Mouse (Mus musculus) stomach, embryonic 15.5 days (tissue): ENCODE results near the gene Vps41. TPM values are rescaled to one million over a fixed set of nuclear protein-coding genes. Genes with fewer than 3 reads are reported as not detected.

Experiments used
- ATAC-seq: fragments of 200-750 bp; cut with Nextera tagmentation; 2 replicates; pipeline ENCODE4 v1.8.0; 2017; ENCODE audit warnings: low read depth, moderate number of reproducible peaks, moderate TSS enrichment; ENCODE audit not compliant: insufficient read depth, low FRiP score
- H3K27ac ChIP-seq: fragments of 300-500 bp; sonication (generic); 2 replicates; pipeline ENCODE4 v1.5.1; 2015; ENCODE audit warnings: mild to moderate bottlenecking, inconsistent platforms
- H3K27me3 ChIP-seq: fragments of 300-500 bp; sonication (generic); replicated peaks from 2 replicates; pipeline ENCODE4 v1.6.1; 2015; ENCODE audit warnings: inconsistent platforms
- H3K36me3 ChIP-seq: fragments of 300-500 bp; sonication (generic); 2 replicates; pipeline ENCODE4 v1.6.1; 2015; ENCODE audit warnings: inconsistent platforms
- H3K4me1 ChIP-seq: fragments of 300-500 bp; sonication (generic); 2 replicates; pipeline ENCODE4 v1.6.1; 2015; ENCODE audit warnings: inconsistent platforms
- H3K4me2 ChIP-seq: fragments of 300-500 bp; sonication (generic); 2 replicates; pipeline ENCODE4 v1.6.1; 2015; ENCODE audit warnings: mild to moderate bottlenecking, inconsistent platforms
- H3K4me3 ChIP-seq: fragments of 300-500 bp; sonication (generic); replicated peaks from 2 replicates; pipeline ENCODE4 v1.5.1; 2015; ENCODE audit warnings: inconsistent platforms
- H3K9ac ChIP-seq: fragments of 300-500 bp; sonication (generic); 2 replicates; pipeline ENCODE4 v1.6.1; 2015; ENCODE audit warnings: inconsistent platforms
- H3K9me3 ChIP-seq: fragments of 300-500 bp; sonication (generic); 2 replicates; pipeline ENCODE4 v1.6.1; 2016; ENCODE audit warnings: inconsistent platforms
- WGBS: fragments of 180-500 bp; shearing (Covaris S2); methylation state at CpG from one replicate; pipeline ENCODE4 v1.1.7; 2015; 5-methylcytosine and 5-hydroxymethylcytosine counted together
- polyA plus RNA-seq: library from polyadenylated mRNA; unstranded; fragments of >200 nt; fragmentation: Nextera tagmentation; extraction: Ambion mirVana; gene quantifications from 2 replicates; pipeline ENCODE4 v1.2.1, GENCODE M21; 2015

Gene Vps41
- polyA plus RNA-seq, 1 experiment from 2014 or later = 54.0 TPM

GRCm38 (mm10) chr13:18903623-18904022 is 186.5 kb downstream of the Vps41 start:
- no peak for ATAC-seq
- H3K27me3 ChIP-seq = no peaks in the 10 kb centered on the region
- no peaks in the 10 kb centered on the region for H3K4me1 ChIP-seq
- WGBS = 79% methylated on average over 6 of the region's 6 CpGs
- no peaks in the 10 kb centered on the region for H3K9me3 ChIP-seq
- H3K27ac ChIP-seq = no peak overlapping the region
- no peak overlapping the region for H3K9ac ChIP-seq
- no peaks in the 10 kb centered on the region for H3K36me3 ChIP-seq
- H3K4me2 ChIP-seq = no peak overlapping the region
- no peak overlapping the region for H3K4me3 ChIP-seq

DNA sequence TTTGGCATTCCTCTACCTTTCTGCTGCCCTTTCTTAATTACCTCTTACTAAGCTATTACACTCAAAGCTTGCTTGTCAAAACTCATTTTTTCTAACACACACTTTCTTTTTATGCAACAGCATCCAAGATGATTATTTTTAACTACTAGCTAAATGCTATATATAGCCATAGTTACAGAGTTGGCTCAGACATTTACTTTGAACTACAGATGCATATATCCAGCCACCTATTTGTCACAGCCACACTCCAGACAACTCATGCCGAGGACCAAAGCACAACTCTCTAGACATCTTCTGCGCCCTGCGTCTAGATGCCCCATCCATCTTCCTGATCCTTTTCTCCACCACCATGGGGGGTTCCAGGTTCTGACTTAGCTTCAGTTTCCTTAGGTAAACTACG is 197.7 kb downstream of the Vps41 start:
- H3K4me3 ChIP-seq = no peak overlapping the region
- 75% methylated on average over 4 of the region's 4 CpGs for WGBS
- H3K4me2 ChIP-seq = no peak overlapping the region
- H3K4me1 ChIP-seq = no peaks in the 10 kb centered on the region
- no peaks in the 10 kb centered on the region for H3K27me3 ChIP-seq
- no peak for ATAC-seq
- H3K27ac ChIP-seq = no peak overlapping the region
- no peaks in the 10 kb centered on the region for H3K36me3 ChIP-seq
- H3K9ac ChIP-seq = no peak overlapping the region
- H3K9me3 ChIP-seq = no peaks in the 10 kb centered on the region

Other genes with a start within 250 kb of the Vps41 start
- 1.7 and 1.8 TPM in 2 replicates for gene Amph, start 230.9 kb downstream of the Vps41 start, polyA plus RNA-seq